Mouse (Mus musculus): Measurements from ENCODE around the gene Fam83d. TPM values are rescaled to one million over a fixed set of nuclear protein-coding genes. Genes with fewer than 3 reads are reported as not detected.

The Fam83d gene
- polyA plus RNA-seq, 1 experiment from 2014 or later, result 51.5 TPM

Small RNA genes lying within 50 kb of the gene (microRNA-seq; reads per million reads assigned to microRNA genes)
- not detected for gene Gm26141

Other genes starting within 250 kb of the Fam83d start
- 0.05 and 0.15 TPM in 2 replicates for gene Slc32a1, start 157.3 kb upstream of the Fam83d start, polyA plus RNA-seq (2016; fragmentation: Nextera tagmentation; extraction: Ambion mirVana)
- gene Actr5, start 143.2 kb upstream of the Fam83d start, polyA plus RNA-seq (2016; fragmentation: Nextera tagmentation; extraction: Ambion mirVana), result 14.4 and 16.7 TPM in 2 replicates
- 3.3 TPM in 2 replicates for gene Ppp1r16b, start 102.7 kb upstream of the Fam83d start, polyA plus RNA-seq (2016; fragmentation: Nextera tagmentation; extraction: Ambion mirVana)
- gene Dhx35, start 26.7 kb downstream of the Fam83d start, polyA plus RNA-seq (2016; fragmentation: Nextera tagmentation; extraction: Ambion mirVana), result 16.4 and 18.2 TPM in 2 replicates

Data from embryonic facial prominence, embryonic 10.5 days (tissue).